Mouse (Mus musculus) CH12.LX (cell line): ENCODE results near the gene Tshr.

Source experiments
- CHD1 ChIP-seq: IDR thresholded peaks from 2 replicates; pipeline ENCODE4 v1.6.1; 2012; ENCODE audit warnings: low read depth, low read length, improper control_type of control experiment, inconsistent platforms
- CTCF ChIP-seq, 2 experiments: IDR thresholded peaks in 1 of 2; conservative IDR thresholded peaks in 1 of 2; 2 replicates each; pipeline ENCODE4 v1.5.1; 2011 to 2012; ENCODE audit warnings: low read depth in 2 of 2, low read length in 2 of 2, improper control_type of control experiment in 1 of 2, inconsistent platforms in 1 of 2, mild to moderate bottlenecking in 1 of 2, moderate library complexity in 1 of 2
- HCFC1 ChIP-seq: IDR thresholded peaks from 2 replicates; pipeline ENCODE4 v1.6.1; 2012; ENCODE audit warnings: low read depth, mild to moderate bottlenecking, inconsistent platforms, low read length, improper control_type of control experiment

DNA sequence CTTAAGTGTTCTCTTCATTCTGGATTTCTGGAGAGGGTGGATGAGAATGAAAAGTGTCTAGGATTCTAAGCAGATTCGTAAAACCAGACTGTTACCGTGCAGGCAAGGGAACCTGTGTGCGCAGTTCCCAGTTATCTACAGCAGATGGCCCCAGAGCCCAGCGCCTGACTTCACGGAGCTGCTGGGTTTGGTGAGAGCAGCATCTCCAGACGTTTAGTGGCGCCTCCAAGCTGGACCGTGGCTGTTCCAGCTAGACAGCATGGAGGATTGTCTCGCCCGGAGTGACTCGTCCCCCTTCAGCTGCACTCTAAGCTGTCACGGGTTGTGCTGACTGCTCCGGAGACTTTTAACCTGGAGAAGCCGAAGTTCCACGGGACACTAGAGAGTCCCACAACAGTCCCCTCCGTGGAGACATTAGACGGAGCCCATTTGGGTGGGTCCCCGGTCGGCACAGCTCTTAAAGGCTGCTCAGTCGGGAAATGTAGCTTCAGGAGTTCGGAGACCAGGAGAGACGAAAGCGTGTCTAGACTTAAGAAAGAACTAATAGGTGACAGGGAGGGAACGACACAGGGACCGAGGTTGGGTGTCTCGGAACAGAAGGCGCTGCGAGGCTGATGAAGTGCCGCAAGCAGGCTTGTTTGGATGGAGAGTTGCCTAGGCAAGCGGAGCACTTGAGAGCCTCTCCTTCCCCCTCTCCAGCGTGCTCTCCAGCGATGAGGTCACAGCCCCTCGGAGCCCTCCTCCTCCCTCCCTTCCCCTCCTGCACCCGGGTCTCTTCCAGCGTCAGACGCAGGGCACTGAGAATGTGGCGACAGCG is 16.1 kb downstream of the Tshr start:
- TF ChIP-seq CTCF (conservative IDR thresholded peaks at IDR 0.05 in 1 of 2, IDR thresholded peaks at IDR 0.05 in 1 of 2; ENCODE audit: low read depth in 2 of 2, low read length in 2 of 2) (peak; percentile 62 to 95), CHD1 (no peak), HCFC1 (no peak)
